Mouse (Mus musculus): ENCODE measurements at regions not wholly inside any gene's neighbourhood (a gene's known extent, or its start where the extent isn't known, plus 50 kb on each side); places are given as distances from the start of the nearest gene placed in this dataset.

DNA sequence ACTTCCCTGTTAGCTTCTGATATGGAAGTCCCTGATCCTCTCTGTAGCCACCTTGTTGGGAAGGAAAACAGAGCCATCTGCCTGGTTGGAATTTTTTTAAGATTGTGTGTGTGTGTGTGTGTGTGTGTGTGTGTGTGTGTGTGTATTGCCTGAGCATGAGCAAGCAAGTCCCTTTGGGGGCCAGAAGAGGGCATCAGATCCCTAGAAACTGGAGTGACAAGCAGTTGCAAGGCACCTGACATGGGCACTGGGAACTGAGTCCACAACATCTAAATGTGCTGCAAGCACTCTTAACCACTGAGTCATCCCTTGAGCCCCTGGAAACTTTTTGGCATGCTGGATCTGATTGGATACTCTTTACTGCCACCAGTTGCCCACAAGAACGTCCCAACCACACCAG lies 201.4 kb downstream of the Xxylt1 start:
- no peak for DNase-seq

DNA sequence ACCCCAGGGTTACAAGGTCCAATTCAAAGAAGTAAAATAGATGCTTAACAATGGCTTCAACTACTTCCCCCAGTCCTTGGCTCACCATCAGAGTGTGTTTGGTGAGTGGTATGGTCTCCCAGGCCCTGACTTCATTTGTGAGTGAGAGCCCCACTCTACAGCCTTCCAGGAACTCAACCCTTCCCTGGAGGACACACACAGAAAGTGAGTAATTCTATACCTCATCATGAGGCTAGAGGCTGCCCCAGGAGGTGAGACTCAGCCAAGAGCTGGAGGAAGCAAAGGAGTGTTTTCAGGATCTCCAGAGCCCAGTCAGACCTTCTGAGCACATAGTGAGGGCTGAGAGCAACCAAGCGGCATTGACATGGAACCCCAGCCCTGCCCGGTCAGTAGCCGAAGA lies 200.6 kb downstream of the Xxylt1 start:
- DNase-seq: no peak

- DNase-seq: no peak
Measured at GRCm38 (mm10) chr16:30881186-30881585, 200.0 kb downstream of the Xxylt1 start.

GRCm38 (mm10) chr16:30883490-30884188 lies 197.6 kb downstream of the Xxylt1 start:
- DNase-seq: peak; percentile 12 to 41

GRCm38 (mm10) chr16:30884189-30884551 lies 197.1 kb downstream of the Xxylt1 start:
- DNase-seq: no peak

DNA sequence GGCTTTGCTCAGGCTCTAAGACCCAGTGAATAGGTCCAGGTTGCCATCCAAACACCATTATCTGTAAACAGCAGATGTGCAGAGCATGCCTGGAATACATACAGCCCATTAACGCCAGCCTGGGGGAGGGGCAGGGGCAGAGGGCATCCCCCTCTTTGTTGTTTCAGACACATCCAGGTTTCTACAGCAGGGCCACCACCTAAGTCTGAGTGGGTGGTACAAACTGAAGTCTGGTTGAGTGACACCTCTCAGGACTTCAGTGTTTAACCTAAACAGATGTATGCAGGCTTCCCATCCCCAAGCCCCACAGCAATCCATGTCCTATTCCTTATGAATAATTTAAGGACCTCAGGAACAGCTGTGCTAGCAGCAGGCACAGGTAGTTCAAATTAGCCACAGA lies 194.2 kb downstream of the Xxylt1 start:
- DNase-seq: no peak

DNA sequence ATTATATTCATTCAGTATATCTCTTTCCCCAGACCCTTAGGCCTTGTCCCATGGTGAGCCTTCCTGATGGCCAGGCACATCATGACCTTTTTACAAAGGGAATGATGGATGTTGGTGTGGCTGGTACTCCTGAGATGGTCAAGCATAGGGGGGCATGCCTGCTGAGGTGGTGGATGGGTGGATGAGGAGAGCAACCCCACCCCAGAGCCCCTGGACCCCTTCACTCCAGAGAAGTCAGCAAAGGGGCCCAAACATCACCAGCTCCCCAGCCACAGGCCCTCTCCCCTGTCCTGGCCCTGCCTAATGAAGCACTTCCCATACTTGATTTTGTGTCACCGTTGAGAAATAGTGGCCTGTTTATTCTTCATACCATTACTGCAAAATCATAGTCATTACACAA lies 193.7 kb downstream of the Xxylt1 start:
- DNase-seq: no peak

GRCm38 (mm10) chr16:30888556-30889323 lies 192.5 kb downstream of the Xxylt1 start:
- DNase-seq: no peak

DNA sequence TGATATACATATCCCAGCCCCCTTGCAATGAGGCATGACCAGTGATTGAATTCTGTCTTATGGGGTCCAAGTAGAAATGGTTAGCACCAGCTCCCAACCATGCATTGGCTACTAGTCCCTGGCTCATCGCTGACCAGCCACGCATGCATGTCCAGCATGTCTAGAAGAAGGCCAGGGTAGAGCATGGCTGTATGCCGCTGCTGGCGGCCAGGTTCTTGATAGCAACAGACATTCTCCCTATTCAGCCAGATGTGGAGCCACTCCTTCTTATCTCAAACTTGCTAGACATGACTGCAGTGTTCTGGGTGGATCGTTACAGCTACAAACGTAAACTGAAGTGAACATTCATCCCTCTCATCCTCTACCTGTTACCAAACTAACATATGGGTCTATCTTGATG lies 188.6 kb downstream of the Xxylt1 start:
- DNase-seq: no peak

DNA sequence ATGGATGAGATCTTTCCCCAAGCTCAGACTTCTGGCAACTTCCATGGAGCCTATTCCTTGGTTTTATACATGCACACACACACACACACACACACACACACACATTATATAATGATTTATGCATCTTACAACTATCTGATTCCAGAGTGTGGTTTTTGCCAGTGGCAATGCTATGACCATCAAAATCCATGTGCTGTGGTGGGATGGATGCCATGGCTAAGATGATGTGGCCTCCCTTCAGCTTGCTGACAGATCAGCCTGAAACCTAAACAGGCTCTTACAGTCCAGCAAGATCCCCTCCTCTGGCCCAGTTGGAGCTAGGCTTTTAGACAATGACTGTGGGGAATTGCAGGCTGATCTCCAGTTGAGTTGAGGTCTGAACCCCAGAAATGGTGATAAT lies 187.1 kb downstream of the Xxylt1 start:
- no peak for DNase-seq

- DNase-seq: no peak
Measured at GRCm38 (mm10) chr16:30895021-30895420, 186.2 kb downstream of the Xxylt1 start.

- no peak for DNase-seq
Measured at GRCm38 (mm10) chr16:30897371-30897770, 183.9 kb downstream of the Xxylt1 start.

GRCm38 (mm10) chr16:30900121-30900520 lies 181.1 kb downstream of the Xxylt1 start:
- no peak for DNase-seq

GRCm38 (mm10) chr16:30901309-30901708 lies 179.9 kb downstream of the Xxylt1 start:
- DNase-seq: no peak
